Mouse (Mus musculus) liver, embryonic 14.5 days (tissue): ENCODE results near the gene Atp5e.

Experiments
- CTCF ChIP-seq: IDR thresholded peaks from 2 replicates; pipeline ENCODE4 v1.5.1; 2016; ENCODE audit warnings: antibody characterized with exemption, low read depth, control low read depth
- EP300 ChIP-seq: IDR thresholded peaks from 2 replicates; pipeline ENCODE4 v1.6.1; 2016; ENCODE audit warnings: antibody characterized with exemption, low read depth

DNA sequence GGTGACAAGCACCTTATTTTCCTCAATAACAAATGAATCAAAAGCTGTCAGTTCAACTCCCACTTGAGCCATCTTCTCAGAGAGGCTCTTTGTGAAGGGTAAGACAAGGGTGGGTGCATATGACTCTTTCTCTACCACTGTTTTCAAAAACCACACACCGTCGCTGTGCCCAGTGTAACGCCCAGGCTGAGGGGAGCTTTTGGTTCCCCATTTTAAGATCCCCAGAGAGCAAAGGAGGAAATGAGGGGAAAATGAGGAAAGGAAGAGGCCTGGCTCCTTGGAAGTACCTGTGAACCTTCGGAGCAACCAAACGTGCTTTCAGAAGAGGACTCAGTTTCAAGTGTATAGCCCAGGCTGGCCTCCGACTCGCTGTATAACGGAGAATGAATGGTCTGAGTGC, 45.9 kb upstream of the Atp5e start:
- TF ChIP-seq CTCF (no peak), EP300 (no peak)
